Comparison of ENCODE assay signal across 9 mouse cellular contexts in genomic region chr14:51902806-51903710, GRCm38 (mm10). TPM values are rescaled to one million over a fixed set of nuclear protein-coding genes. Genes with fewer than 3 reads are reported as not detected.
DNase-seq lines count a peak whose midpoint lies in the region; ATAC-seq lines count a peak whose summit lies in the region.
"Had no signal": no experiment of that assay in that cellular context is flagged by ENCODE, and none has a peak within 500 bp of the region (broad histone marks: within the 10 kb centered on the region; RNA-seq: fewer than 3 reads in every experiment).

No protein-coding gene starts in this region.

- intact Hi-C loops in heart, postnatal 36 days (cut with DNase I) = loop anchor here (1.0 to 5.0 kb wide), 4 partner anchors 27 to 121 kb away; partner anchors contain the start of gene Arhgef40

- H3K9ac ChIP-seq in forebrain, embryonic 15.5 days (replicated peaks) = no peak overlapping the region

- no peak overlapping the region for H3K4me3 ChIP-seq in forebrain, embryonic 15.5 days
- H3K4me3 ChIP-seq: erythroblast, embryonic 14.5 days had no signal

- no peak overlapping the region for H3K4me2 ChIP-seq in forebrain, embryonic 15.5 days (replicated peaks)

- H3K27ac ChIP-seq in forebrain, embryonic 15.5 days (replicated peaks) = no peak overlapping the region

- WGBS in forebrain, embryonic 15.5 days = 55% methylated on average over 9 of the region's 9 CpGs

- H3K27me3 ChIP-seq in forebrain, embryonic 15.5 days = no peaks in the 10 kb centered on the region

- peak; percentile 69 for DNase-seq in ES-CJ7 (ENCODE audit: low read depth, low spot score)
- peak; percentile 33 for DNase-seq in c-Kit-positive CD71-positive TER-119-negative erythroid progenitor cells, embryonic 14.5 days (ENCODE audit: low read depth)
- DNase-seq in heart, postnatal 36 days = peak; percentile 85 to 90
- peak; percentile 39 to 65 for DNase-seq in layer of hippocampus, adult 8-10 months (ENCODE audit: low spot score in 2 of 2)
- peak; percentile 79 for DNase-seq in lung, postnatal 36 days
- DNase-seq in retina, postnatal 7 days (ENCODE audit: low read depth, low spot score) = peak; percentile 51
- peak; percentile 94 for DNase-seq in thymus, postnatal 4 days

- no peaks in the 10 kb centered on the region for H3K36me3 ChIP-seq in forebrain, embryonic 15.5 days

- H3K4me1 ChIP-seq in forebrain, embryonic 15.5 days = 0 out of 2 replicates have a peak, but pooled peaks cover 2% of the 10 kb centered on the region

- no peaks in the 10 kb centered on the region for H3K9me3 ChIP-seq in forebrain, embryonic 15.5 days

- ATAC-seq in forebrain, embryonic 15.5 days (replicated peaks) = peak; percentile 45

RNA-seq across cellular contexts. Expression of gene Slc39a2, which starts 10.4 kb away (rescaled TPM):
- 1.8 and 1.9 TPM in 2 replicates for polyA plus RNA-seq in forebrain, embryonic 15.5 days (2015; fragmentation: Nextera tagmentation; extraction: Ambion mirVana)
- under 1 TPM; 0.11 to 0.22 TPM for total RNA-seq in heart, postnatal 36 days (2021)
- 10 to 100 TPM in 2 of 4 experiments, 1 to 10 TPM in 2; 4.8 to 13.0 (median 8.7) TPM for total RNA-seq in layer of hippocampus, adult 8-10 months (2022)
- polyA plus RNA-seq: erythroblast, embryonic 14.5 days had no signal

RNA-seq across cellular contexts. Expression of gene Ndrg2, which starts 10.9 kb away (rescaled TPM):
- 152 TPM in 2 replicates for polyA plus RNA-seq in forebrain, embryonic 15.5 days (2015; fragmentation: Nextera tagmentation; extraction: Ambion mirVana)
- 1,000 to 10,000 TPM; 1,444 to 1,487 TPM for total RNA-seq in heart, postnatal 36 days (2021)
- total RNA-seq in layer of hippocampus, adult 8-10 months (2022) = 100 to 1,000 TPM; 843 to 941 (median 912) TPM

RNA-seq across cellular contexts. Expression of gene Tppp2, which starts 15.2 kb away (rescaled TPM):
- polyA plus RNA-seq in forebrain, embryonic 15.5 days (2015; fragmentation: Nextera tagmentation; extraction: Ambion mirVana) = not detected in 2 replicates
- total RNA-seq in heart, postnatal 36 days (2021) = not detected
- total RNA-seq in layer of hippocampus, adult 8-10 months (2022) = not detected
- polyA plus RNA-seq: erythroblast, embryonic 14.5 days had no signal

RNA-seq across cellular contexts. Expression of gene Mettl17, which starts 18.4 kb away (rescaled TPM):
- polyA plus RNA-seq in forebrain, embryonic 15.5 days (2015; fragmentation: Nextera tagmentation; extraction: Ambion mirVana) = 85.5 and 85.7 TPM in 2 replicates
- total RNA-seq in heart, postnatal 36 days (2021) = 10 to 100 TPM; 19.3 to 24.4 TPM
- total RNA-seq in layer of hippocampus, adult 8-10 months (2022) = 10 to 100 TPM; 29.8 to 51.3 (median 38.8) TPM

RNA-seq across cellular contexts. Expression of gene Rnase13, which starts 19.5 kb away (rescaled TPM):
- not detected in 2 replicates for polyA plus RNA-seq in forebrain, embryonic 15.5 days (2015; fragmentation: Nextera tagmentation; extraction: Ambion mirVana)
- not detected for total RNA-seq in heart, postnatal 36 days (2021)
- total RNA-seq in layer of hippocampus, adult 8-10 months (2022) = not detected
- polyA plus RNA-seq: erythroblast, embryonic 14.5 days had no signal

Comparison
In these comparisons a context has a peak if more than half of its experiments do, and no peak if none do; other contexts are left out.
1. DNase-seq: peak in every context shown above with its lines; median percentile 94 in thymus, postnatal 4 days; 88 in heart, postnatal 36 days; 79 in lung, postnatal 36 days; 69 in ES-CJ7; 52 in layer of hippocampus, adult 8-10 months; 51 in retina, postnatal 7 days; 33 in c-Kit-positive CD71-positive TER-119-negative erythroid progenitor cells, embryonic 14.5 days.
2. RNA of gene Slc39a2, which starts 10.4 kb away (total RNA-seq): 4.8 to 13.0 TPM in layer of hippocampus, adult 8-10 months; 0.11 to 0.22 TPM in heart, postnatal 36 days; every median in the first group is over 4 times any median in the second.